Mouse (Mus musculus): ENCODE data around the gene Tsen54.

DNA sequence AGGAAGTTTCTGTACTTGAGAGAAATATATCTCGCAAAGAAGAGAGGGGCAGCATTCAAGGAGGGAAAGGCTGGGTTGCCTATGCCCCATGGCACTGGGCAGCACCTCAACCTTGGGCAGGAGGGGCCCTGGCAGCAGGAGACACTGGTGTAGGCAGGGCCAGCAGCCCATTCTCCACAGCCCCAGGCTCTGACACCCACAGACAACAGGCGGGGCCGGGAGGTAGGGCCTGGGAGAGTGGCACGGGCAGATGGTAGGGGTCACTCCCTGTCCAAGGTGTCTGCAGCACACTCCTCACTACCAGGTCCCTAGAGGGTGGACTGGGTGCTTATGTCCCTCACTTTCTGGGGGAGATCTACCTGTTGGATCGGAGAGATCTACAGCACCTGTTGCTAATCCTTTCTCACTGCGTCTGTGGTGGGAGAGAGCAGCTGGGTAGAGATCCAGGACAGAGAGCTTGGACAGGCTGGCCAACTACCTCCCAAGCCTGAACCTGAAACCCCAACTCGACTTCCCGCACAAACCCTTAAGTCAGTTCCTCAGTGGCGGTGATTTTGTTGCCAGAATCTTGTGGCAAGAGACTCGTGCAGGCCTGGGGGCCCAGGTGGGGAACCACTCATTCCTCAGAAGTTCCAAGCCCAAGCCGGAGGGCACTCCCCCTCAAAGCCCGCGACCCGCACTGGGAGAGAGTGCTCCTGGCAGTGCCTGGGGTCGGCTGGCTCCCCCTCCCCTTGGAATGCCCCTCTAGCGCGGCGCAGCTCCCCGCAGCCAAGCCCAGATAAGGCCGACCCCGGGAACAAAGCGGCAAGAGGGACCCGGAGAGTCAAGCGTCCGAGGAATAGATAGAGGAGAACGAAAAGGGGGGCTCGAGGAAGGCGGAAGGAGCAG is 1.7 kb upstream of the Tsen54 start:
- TF ChIP-seq CTCF (IDR thresholded peaks at IDR 0.05; ENCODE audit: borderline replicate concordance, extremely low read depth, insufficient read depth, insufficient read length) (no peak), POLR2A (IDR thresholded peaks at IDR 0.05; ENCODE audit: borderline replicate concordance, extremely low read depth, insufficient read depth, insufficient read length, poor library complexity, severe bottlenecking) (no peak)
